Mouse (Mus musculus) WW6 (cell line): Measurements from ENCODE around the gene Fbln5.

ENCODE experiments used
- DNase-seq: peaks from one replicate; pipeline ENCODE4 v3.0.0-alpha.2; 2013; ENCODE audit warnings: low read depth, low spot score

Fbln5 gene

GRCm38 (mm10) chr12:101762054-101762453, 56.8 kb downstream of the Fbln5 start:
- DNase-seq, result no peak

DNA sequence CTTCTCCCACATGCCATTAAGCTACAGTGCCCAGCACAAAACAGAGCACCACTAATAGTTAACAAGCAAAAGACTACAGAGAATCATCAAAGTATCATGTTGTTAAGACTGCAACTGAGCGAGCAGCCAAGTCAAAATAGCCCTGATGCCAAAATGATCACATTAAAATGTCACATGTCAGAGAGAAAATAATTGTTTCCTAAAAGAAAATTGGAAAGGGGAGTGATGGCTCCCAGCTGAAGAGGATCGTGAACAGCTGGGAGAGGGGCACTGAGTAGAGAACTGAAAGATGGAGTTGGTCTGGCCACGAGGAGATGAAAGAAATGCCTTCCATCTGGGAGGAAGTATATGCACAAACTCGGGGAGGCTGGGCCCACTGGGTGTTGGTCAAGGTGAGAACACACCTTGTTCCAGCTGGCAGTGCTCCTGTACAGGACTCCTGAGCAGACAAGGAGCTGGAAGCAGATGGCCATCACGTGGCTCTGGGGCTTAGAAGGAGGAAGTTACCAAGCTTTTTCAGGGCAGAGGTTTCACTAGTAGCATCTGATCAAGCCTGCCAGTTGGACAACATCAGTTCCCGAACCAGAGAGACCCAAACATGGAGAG, 59.3 kb downstream of the Fbln5 start:
- no peak for DNase-seq

DNA sequence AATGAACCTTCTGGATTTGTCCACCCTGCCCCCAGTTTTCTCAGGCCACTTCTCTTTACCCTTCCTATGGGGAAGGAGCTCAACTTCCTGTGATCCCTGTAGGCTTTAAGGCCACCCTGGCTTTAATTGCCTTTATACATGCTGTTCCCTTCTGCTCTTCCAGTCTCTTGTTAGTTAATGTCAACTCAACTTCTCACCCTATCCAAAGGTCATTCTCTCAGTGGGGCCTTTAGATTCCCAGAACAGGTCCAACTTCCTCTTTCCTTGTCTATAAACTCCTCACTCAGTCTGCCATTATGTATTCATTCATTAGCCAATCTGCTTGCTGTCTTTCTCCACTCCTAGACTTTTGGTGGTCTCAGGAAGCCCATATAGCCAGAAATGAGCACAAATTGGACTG, 60.2 kb downstream of the Fbln5 start:
- no peak for DNase-seq

GRCm38 (mm10) chr12:101742375-101742774, 76.5 kb downstream of the Fbln5 start:
- no peak for DNase-seq

- DNase-seq, result no peak
These were observed 78.4 kb downstream of the Fbln5 start for GRCm38 (mm10) chr12:101740486-101740885.

- no peak for DNase-seq
These were observed 78.8 kb downstream of the Fbln5 start for GRCm38 (mm10) chr12:101740045-101740444.

DNA sequence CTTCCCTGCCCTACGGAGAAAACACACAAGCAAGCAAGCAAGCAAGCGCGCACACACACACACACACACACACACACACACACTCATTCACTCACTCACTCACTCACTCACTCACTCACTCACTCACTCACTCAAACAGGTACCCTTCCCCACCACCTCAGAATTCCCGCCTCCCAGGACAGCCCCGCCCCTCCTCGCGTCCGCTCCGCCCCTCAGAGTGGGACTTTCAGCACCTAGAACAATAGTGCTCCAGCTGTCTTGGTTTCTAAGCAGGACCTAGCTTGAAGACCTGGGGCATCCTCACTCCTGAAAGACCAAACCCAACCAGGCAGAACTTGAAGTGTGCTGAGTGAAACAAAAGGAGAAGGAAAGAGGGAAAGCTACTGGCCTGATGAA, 100.1 kb downstream of the Fbln5 start:
- peak; percentile 68 for DNase-seq

DNA sequence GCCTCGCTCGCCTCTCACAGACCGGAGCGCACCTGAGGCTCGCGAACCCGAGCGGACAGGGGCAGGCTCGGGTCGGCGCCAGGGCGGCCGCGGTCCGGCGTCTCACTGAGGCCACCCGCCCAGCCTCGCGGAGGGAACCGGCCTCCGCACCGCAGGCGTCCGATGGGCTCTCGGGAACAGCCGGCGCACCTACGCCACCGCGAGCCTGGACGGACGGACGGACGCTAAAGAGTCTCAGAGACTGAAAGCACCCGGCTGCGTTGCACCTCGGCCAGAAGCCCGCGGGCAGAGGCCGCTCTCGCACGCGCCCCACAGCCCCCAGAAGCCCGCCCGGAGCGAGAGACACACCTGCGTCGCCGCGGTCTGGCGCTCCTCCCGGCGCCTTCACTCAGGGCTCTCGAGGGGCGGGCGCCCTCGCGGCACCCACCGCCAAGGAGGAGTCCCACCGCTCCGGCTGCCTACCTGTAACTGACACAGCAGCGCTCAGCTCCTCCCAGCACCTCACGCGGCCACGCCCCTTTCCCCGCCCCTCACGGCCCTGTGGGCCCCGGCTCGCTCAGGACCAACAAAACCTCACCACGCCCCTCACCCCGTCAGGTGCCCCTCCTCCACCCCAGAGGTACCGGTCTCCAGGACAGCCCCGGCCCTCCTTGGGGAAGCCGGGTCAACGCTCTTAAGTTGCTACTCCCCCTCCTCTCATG, 100.7 kb downstream of the Fbln5 start, which contains the start of gene Tc2n:
Tc2n (minus strand) TSS at position 470 of the 701 bp plus-strand sequence.
- peak; percentile 92 for DNase-seq

GRCm38 (mm10) chr12:101699176-101699575, 119.7 kb downstream of the Fbln5 start:
- no peak for DNase-seq
